Mouse (Mus musculus): ENCODE results near the gene Cped1. TPM values are rescaled to one million over a fixed set of nuclear protein-coding genes. Genes with fewer than 3 reads are reported as not detected.

Gene Cped1
- total and polyA plus RNA-seq, 2 experiments from 2014 or later, result 2.5 to 4.4 TPM

- Histone ChIP-seq H3K4me3 (ENCODE audit: low read depth, low read length) (no peak overlapping the region), H3K9me3 (ENCODE audit: low read length) (no peaks in the 10 kb centered on the region), H3K36me3 (ENCODE audit: insufficient read depth, low read length) (no peaks in the 10 kb centered on the region), H3K4me1 (ENCODE audit: insufficient read depth, low read length) (0 out of 2 replicates have a peak, but pooled peaks cover 1% of the 10 kb centered on the region), H3K4me2 (ENCODE audit: low read depth, low read length, poor library complexity, severe bottlenecking) (no peak overlapping the region), H3K27ac (ENCODE audit: low read depth, low read length) (no peak overlapping the region), H3K27me3 (ENCODE audit: insufficient read depth, low read length) (no peaks in the 10 kb centered on the region), H3K9ac (replicated peaks; ENCODE audit: low read length, poor library complexity, severe bottlenecking) (no peak overlapping the region)
- DNase-seq (ENCODE audit: low spot score), result no peak
- no peak for TF ChIP-seq CTCF (IDR thresholded peaks at IDR 0.05)
- ATAC-seq (ENCODE audit: low FRiP score), result no peak
- 91% methylated on average over 3 of the region's 3 CpGs for WGBS
Measured at GRCm38 (mm10) chr6:22200133-22200532, 214.4 kb downstream of the Cped1 start.

GRCm38 (mm10) chr6:22201879-22202278, 216.2 kb downstream of the Cped1 start:
- ATAC-seq (ENCODE audit: low FRiP score) (no peak), DNase-seq (ENCODE audit: low spot score) (peak; percentile 34)
- no peak overlapping the region for H3K4me3 ChIP-seq (ENCODE audit: low read depth, low read length)
- H3K9ac ChIP-seq (replicated peaks; ENCODE audit: low read length, poor library complexity, severe bottlenecking), result no peak overlapping the region
- WGBS, result 92% methylated on average over 3 of the region's 3 CpGs
- no peaks in the 10 kb centered on the region for H3K9me3 ChIP-seq (ENCODE audit: low read length)
- 0 out of 2 replicates have a peak, but pooled peaks cover 2% of the 10 kb centered on the region for H3K4me1 ChIP-seq (ENCODE audit: insufficient read depth, low read length)
- H3K27me3 ChIP-seq (ENCODE audit: insufficient read depth, low read length), result no peaks in the 10 kb centered on the region
- H3K4me2 ChIP-seq (ENCODE audit: low read depth, low read length, poor library complexity, severe bottlenecking), result no peak overlapping the region
- no peaks in the 10 kb centered on the region for H3K36me3 ChIP-seq (ENCODE audit: insufficient read depth, low read length)
- no peak for TF ChIP-seq CTCF (IDR thresholded peaks at IDR 0.05)
- H3K27ac ChIP-seq (ENCODE audit: low read depth, low read length), result no peak overlapping the region

DNA sequence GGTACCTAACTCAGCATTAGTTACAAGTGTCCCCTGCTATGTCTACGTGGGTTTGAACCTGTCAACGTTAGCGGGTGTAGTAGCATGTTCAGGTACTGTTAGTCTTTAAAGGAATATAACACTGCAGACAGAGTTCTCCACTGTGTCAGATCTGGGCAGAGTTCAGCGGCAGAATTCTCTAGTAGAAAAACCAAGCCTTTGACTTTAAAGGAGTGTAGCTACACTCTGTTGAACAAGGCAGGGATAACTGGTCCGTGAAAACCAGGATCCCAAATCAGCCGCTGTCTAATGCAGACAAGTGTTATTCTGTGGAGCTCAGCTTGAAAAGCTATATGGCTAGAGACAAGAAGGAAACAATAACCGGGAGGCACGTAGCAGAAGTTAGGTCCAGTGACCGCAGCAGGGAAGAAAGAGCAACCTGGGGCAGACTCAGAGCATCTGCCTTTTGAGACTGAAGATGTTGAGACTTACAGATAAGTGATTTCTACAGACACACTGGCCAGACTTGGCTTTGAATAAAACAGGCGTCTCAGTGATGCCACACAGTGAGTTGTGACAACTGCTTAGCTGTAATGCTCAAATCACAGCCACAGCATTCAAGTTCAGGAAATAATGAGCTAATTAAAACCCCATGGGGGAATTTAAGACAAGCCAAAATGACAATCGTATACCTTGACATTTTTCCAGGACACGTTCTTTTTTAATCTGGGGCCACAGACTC, 219.5 kb downstream of the Cped1 start:
- no peak overlapping the region for H3K27ac ChIP-seq (ENCODE audit: low read depth, low read length)
- H3K9ac ChIP-seq (replicated peaks; ENCODE audit: low read length, poor library complexity, severe bottlenecking), result no peak overlapping the region; the same call in 1 of the 2 replicates
- no peaks in the 10 kb centered on the region for H3K27me3 ChIP-seq (ENCODE audit: insufficient read depth, low read length)
- H3K36me3 ChIP-seq (ENCODE audit: insufficient read depth, low read length), result no peaks in the 10 kb centered on the region
- DNase-seq (ENCODE audit: low spot score) (peak; percentile 55), ATAC-seq (ENCODE audit: low FRiP score) (peak; percentile 44; the same call in 1 of the 2 replicates)
- H3K4me3 ChIP-seq (ENCODE audit: low read depth, low read length), result no peak overlapping the region
- WGBS, result 57% methylated on average over 12 of the region's 12 CpGs
- no peaks in the 10 kb centered on the region for H3K9me3 ChIP-seq (ENCODE audit: low read length)
- no peak for TF ChIP-seq CTCF (IDR thresholded peaks at IDR 0.05)
- H3K4me1 ChIP-seq (ENCODE audit: insufficient read depth, low read length), result 0 out of 2 replicates have a peak, but pooled peaks cover 2% of the 10 kb centered on the region
- H3K4me2 ChIP-seq (ENCODE audit: low read depth, low read length, poor library complexity, severe bottlenecking), result peak overlapping the region; percentile 22; the same call in 1 of the 2 replicates

DNA sequence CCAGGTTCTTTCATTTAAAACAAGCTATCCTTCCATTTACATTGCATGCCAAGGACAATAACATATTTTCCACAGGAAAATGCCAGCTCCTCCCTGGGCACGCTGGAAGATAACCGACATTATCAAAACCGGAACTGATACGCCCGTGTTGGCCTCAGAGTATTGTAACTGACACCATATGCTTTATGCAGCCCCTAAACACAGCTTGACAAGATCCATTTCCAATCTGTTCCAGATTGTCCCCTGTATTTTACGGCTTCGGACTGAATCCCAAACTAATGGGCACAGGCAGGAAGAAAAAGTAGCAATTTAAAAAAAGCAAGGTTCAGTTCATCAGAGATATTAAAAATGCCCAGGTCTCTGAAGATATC, 220.0 kb downstream of the Cped1 start:
- Histone ChIP-seq H3K4me1 (ENCODE audit: insufficient read depth, low read length) (0 out of 2 replicates have a peak, but pooled peaks cover 2% of the 10 kb centered on the region), H3K4me3 (ENCODE audit: low read depth, low read length) (no peak overlapping the region), H3K27ac (ENCODE audit: low read depth, low read length) (no peak overlapping the region), H3K4me2 (ENCODE audit: low read depth, low read length, poor library complexity, severe bottlenecking) (peak overlapping the region; percentile 22; the same call in 1 of the 2 replicates), H3K9me3 (ENCODE audit: low read length) (no peaks in the 10 kb centered on the region), H3K36me3 (ENCODE audit: insufficient read depth, low read length) (no peaks in the 10 kb centered on the region), H3K27me3 (ENCODE audit: insufficient read depth, low read length) (no peaks in the 10 kb centered on the region), H3K9ac (replicated peaks; ENCODE audit: low read length, poor library complexity, severe bottlenecking) (no peak overlapping the region)
- peak; percentile 37 for DNase-seq (ENCODE audit: low spot score)
- 0 out of 2 replicates have a peak, but pooled peaks have one; percentile 7 for ATAC-seq (ENCODE audit: low FRiP score)
- no peak for TF ChIP-seq CTCF (IDR thresholded peaks at IDR 0.05)
- WGBS, result 61% methylated on average over 7 of the region's 7 CpGs

GRCm38 (mm10) chr6:22206179-22206578, 220.5 kb downstream of the Cped1 start:
- peak; percentile 37 for DNase-seq (ENCODE audit: low spot score)
- 78% methylated on average over 14 of the region's 14 CpGs for WGBS
- H3K4me3 ChIP-seq (ENCODE audit: low read depth, low read length), result no peak overlapping the region
- no peak for TF ChIP-seq CTCF (IDR thresholded peaks at IDR 0.05)
- no peak overlapping the region for H3K27ac ChIP-seq (ENCODE audit: low read depth, low read length)
- 0 out of 2 replicates have a peak, but pooled peaks cover 2% of the 10 kb centered on the region for H3K4me1 ChIP-seq (ENCODE audit: insufficient read depth, low read length)
- H3K27me3 ChIP-seq (ENCODE audit: insufficient read depth, low read length), result no peaks in the 10 kb centered on the region
- H3K36me3 ChIP-seq (ENCODE audit: insufficient read depth, low read length), result no peaks in the 10 kb centered on the region
- no peak for ATAC-seq (ENCODE audit: low FRiP score)
- no peak overlapping the region for H3K9ac ChIP-seq (replicated peaks; ENCODE audit: low read length, poor library complexity, severe bottlenecking)
- peak overlapping the region; percentile 22; the same call in 1 of the 2 replicates for H3K4me2 ChIP-seq (ENCODE audit: low read depth, low read length, poor library complexity, severe bottlenecking)
- no peaks in the 10 kb centered on the region for H3K9me3 ChIP-seq (ENCODE audit: low read length)

GRCm38 (mm10) chr6:22206630-22207293, 221.0 kb downstream of the Cped1 start:
- no peak for TF ChIP-seq CTCF (IDR thresholded peaks at IDR 0.05)
- 85% methylated on average over 5 of the region's 6 CpGs for WGBS
- no peak overlapping the region for H3K9ac ChIP-seq (replicated peaks; ENCODE audit: low read length, poor library complexity, severe bottlenecking)
- H3K27me3 ChIP-seq (ENCODE audit: insufficient read depth, low read length), result no peaks in the 10 kb centered on the region
- 0 out of 2 replicates have a peak, but pooled peaks cover 2% of the 10 kb centered on the region for H3K4me1 ChIP-seq (ENCODE audit: insufficient read depth, low read length)
- ATAC-seq (ENCODE audit: low FRiP score), result no peak
- no peaks in the 10 kb centered on the region for H3K36me3 ChIP-seq (ENCODE audit: insufficient read depth, low read length)
- H3K4me2 ChIP-seq (ENCODE audit: low read depth, low read length, poor library complexity, severe bottlenecking), result no peak overlapping the region
- no peak overlapping the region for H3K4me3 ChIP-seq (ENCODE audit: low read depth, low read length)
- H3K9me3 ChIP-seq (ENCODE audit: low read length), result no peaks in the 10 kb centered on the region
- peak; percentile 47 for DNase-seq (ENCODE audit: low spot score)
- no peak overlapping the region for H3K27ac ChIP-seq (ENCODE audit: low read depth, low read length)
